Mouse (Mus musculus) heart, embryonic 11.5 days (tissue): ENCODE data around the gene Slc4a2. TPM values are rescaled to one million over a fixed set of nuclear protein-coding genes. Genes with fewer than 3 reads are reported as not detected.

Source experiments
- ATAC-seq: fragments of 200-750 bp; cut with Nextera tagmentation; replicated peaks from 2 replicates; pipeline ENCODE4 v1.8.0; 2017; ENCODE audit warnings: moderate library complexity; ENCODE audit not compliant: insufficient number of reproducible peaks, low FRiP score, low TSS enrichment
- H3K27ac ChIP-seq: fragments of 300-500 bp; sonication (generic); 2 replicates; pipeline ENCODE4 v1.5.1; 2014; ENCODE audit warnings: mild to moderate bottlenecking, low read depth, low read length
- H3K27me3 ChIP-seq: fragments of 300-500 bp; sonication (generic); 2 replicates; pipeline ENCODE4 v1.6.1; 2014; ENCODE audit warnings: mild to moderate bottlenecking, low read length, mixed read lengths; ENCODE audit not compliant: control insufficient read depth, insufficient read depth
- H3K36me3 ChIP-seq: fragments of 300-500 bp; sonication (generic); 2 replicates; pipeline ENCODE4 v1.6.1; 2014; ENCODE audit warnings: mild to moderate bottlenecking, low read length, moderate library complexity, mixed read lengths; ENCODE audit not compliant: control insufficient read depth, insufficient read depth
- H3K4me1 ChIP-seq: fragments of 300-500 bp; sonication (generic); 2 replicates; pipeline ENCODE4 v1.6.1; 2014; ENCODE audit warnings: low read length; ENCODE audit not compliant: control insufficient read depth, insufficient read depth
- H3K4me2 ChIP-seq: fragments of 300-500 bp; sonication (generic); 2 replicates; pipeline ENCODE4 v1.6.1; 2014; ENCODE audit warnings: mild to moderate bottlenecking, moderate library complexity
- H3K4me3 ChIP-seq: fragments of 300-500 bp; sonication (generic); 2 replicates; pipeline ENCODE4 v1.5.1; 2014; ENCODE audit warnings: low read depth, low read length
- H3K9ac ChIP-seq: fragments of 300-500 bp; sonication (generic); 2 replicates; pipeline ENCODE4 v1.6.1; 2014; ENCODE audit warnings: mild to moderate bottlenecking, low read depth, low read length, moderate library complexity
- H3K9me3 ChIP-seq: fragments of 300-500 bp; sonication (generic); replicated peaks from 2 replicates; pipeline ENCODE4 v1.6.1; 2016; ENCODE audit warnings: low read length; ENCODE audit not compliant: control insufficient read depth
- WGBS: fragments of 180-500 bp; shearing (Covaris S2); extraction: QIAGEN DNeasy Blood & Tissue Kit; methylation state at CpG from one replicate; pipeline ENCODE4 v1.1.7; 2014; ENCODE audit not compliant: insufficient replicate concordance; 5-methylcytosine and 5-hydroxymethylcytosine counted together
- polyA plus RNA-seq: library from polyadenylated mRNA; unstranded; fragments of >200 nt; fragmentation: Nextera tagmentation; extraction: Ambion mirVana; gene quantifications from 2 replicates; pipeline ENCODE4 v1.2.1, GENCODE M21; 2014

The Slc4a2 gene
- polyA plus RNA-seq, 1 experiment from 2014 or later, result 17.9 TPM

GRCm38 (mm10) chr5:24400911-24401605, 22.6 kb upstream of the Slc4a2 start:
- no peak overlapping the region for H3K4me3 ChIP-seq
- WGBS, result 91% methylated on average over 5 of the region's 5 CpGs
- H3K9ac ChIP-seq, result no peak overlapping the region
- no peak overlapping the region for H3K27ac ChIP-seq
- peaks cover 2% of the 10 kb centered on the region for H3K36me3 ChIP-seq
- no peaks in the 10 kb centered on the region for H3K27me3 ChIP-seq
- H3K4me1 ChIP-seq, result no peaks in the 10 kb centered on the region
- no peaks in the 10 kb centered on the region for H3K9me3 ChIP-seq
- no peak overlapping the region for H3K4me2 ChIP-seq
- no peak for ATAC-seq

DNA sequence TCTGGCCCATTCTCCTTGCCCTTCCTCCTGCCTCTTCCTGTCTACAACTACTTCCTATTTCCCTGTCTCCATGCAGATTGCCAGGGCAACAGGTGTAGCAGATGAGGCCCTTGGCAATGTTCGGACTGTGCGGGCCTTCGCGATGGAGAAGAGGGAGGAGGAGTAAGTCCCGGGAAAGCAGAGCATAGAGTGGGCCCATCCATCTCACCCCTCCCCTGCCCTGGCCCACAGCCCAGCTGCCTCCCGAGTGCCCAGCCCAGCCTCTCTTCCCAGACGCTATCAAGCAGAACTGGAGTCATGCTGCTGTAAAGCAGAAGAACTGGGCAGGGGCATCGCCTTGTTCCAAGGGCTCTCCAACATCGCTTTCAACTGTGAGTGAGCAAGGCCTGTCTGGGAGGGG, 21.7 kb upstream of the Slc4a2 start:
- H3K27me3 ChIP-seq, result no peaks in the 10 kb centered on the region
- no peak overlapping the region for H3K4me2 ChIP-seq
- H3K36me3 ChIP-seq, result peaks cover 6% of the 10 kb centered on the region
- H3K4me3 ChIP-seq, result no peak overlapping the region
- H3K9me3 ChIP-seq, result no peaks in the 10 kb centered on the region
- 80% methylated on average over 9 of the region's 9 CpGs for WGBS
- no peaks in the 10 kb centered on the region for H3K4me1 ChIP-seq
- H3K9ac ChIP-seq, result no peak overlapping the region
- no peak overlapping the region for H3K27ac ChIP-seq
- ATAC-seq, result no peak

GRCm38 (mm10) chr5:24404594-24405360, 18.9 kb upstream of the Slc4a2 start:
- H3K4me3 ChIP-seq, result no peak overlapping the region
- WGBS, result 74% methylated on average over 6 of the region's 6 CpGs
- H3K9me3 ChIP-seq, result no peaks in the 10 kb centered on the region
- no peaks in the 10 kb centered on the region for H3K27me3 ChIP-seq
- H3K27ac ChIP-seq, result no peak overlapping the region
- H3K9ac ChIP-seq, result no peak overlapping the region
- H3K4me1 ChIP-seq, result no peaks in the 10 kb centered on the region
- H3K36me3 ChIP-seq, result peaks cover 6% of the 10 kb centered on the region
- no peak overlapping the region for H3K4me2 ChIP-seq
- ATAC-seq, result no peak

DNA sequence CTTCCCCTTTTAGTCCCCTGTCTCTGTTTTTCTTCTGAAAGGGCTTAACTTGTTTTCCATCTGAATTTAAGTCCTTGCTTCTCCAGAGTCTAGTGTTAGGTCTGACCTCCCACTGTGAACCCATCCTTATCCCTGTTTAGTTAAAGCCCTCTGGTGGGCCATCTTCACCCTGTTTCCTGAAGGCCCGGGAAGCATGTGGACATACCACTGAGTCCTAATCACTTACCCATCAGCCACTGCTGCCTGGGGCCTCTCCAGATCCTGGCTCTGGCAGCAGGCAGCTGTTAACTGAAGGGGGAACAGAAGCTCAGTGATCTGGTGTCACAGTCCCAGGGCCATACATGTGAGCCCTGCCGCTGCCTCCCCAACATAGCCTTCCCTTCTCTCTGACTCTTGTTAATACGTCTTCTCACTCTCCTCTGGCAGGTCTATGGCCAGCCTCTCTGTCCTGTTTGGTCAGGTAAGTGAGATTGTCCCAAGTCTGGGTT, 18.2 kb upstream of the Slc4a2 start:
- no peak overlapping the region for H3K27ac ChIP-seq
- H3K36me3 ChIP-seq, result peaks cover 6% of the 10 kb centered on the region
- no peak overlapping the region for H3K4me2 ChIP-seq
- H3K4me1 ChIP-seq, result no peaks in the 10 kb centered on the region
- no peaks in the 10 kb centered on the region for H3K27me3 ChIP-seq
- no peak overlapping the region for H3K9ac ChIP-seq
- 61% methylated on average over 3 of the region's 3 CpGs for WGBS
- no peak for ATAC-seq
- no peak overlapping the region for H3K4me3 ChIP-seq
- no peaks in the 10 kb centered on the region for H3K9me3 ChIP-seq

GRCm38 (mm10) chr5:24408651-24409050, 15.0 kb upstream of the Slc4a2 start:
- Histone ChIP-seq H3K27ac (no peak overlapping the region), H3K27me3 (peaks cover 3% of the 10 kb centered on the region), H3K36me3 (peaks cover 6% of the 10 kb centered on the region; the same call in 1 of the 2 replicates), H3K9ac (no peak overlapping the region), H3K4me1 (no peaks in the 10 kb centered on the region), H3K4me3 (no peak overlapping the region), H3K9me3 (no peaks in the 10 kb centered on the region), H3K4me2 (no peak overlapping the region)
- ATAC-seq, result no peak
- 92% methylated on average over 13 of the region's 13 CpGs for WGBS

DNA sequence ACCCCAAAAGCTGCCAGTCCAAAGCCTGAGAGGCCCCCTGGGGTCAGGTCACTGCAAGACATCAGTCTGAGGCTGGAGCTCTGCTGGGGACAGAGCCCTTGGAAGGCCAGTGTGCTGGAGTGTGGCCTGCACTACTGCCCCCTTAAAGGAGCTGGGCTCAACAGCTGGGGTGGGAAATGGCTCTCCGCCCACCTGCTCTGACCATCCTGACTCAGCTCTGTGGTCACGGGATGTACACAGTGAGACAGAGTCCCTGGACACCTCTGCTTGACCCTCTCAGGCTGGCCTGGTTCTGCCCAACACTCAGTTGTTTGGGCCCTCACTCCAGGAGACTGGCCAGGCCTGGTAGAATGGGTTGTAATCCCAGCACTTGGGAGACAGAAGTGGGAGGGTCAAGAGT, 14.2 kb upstream of the Slc4a2 start:
- peaks cover 6% of the 10 kb centered on the region; the same call in 1 of the 2 replicates for H3K36me3 ChIP-seq
- no peak for ATAC-seq
- H3K27ac ChIP-seq, result no peak overlapping the region
- H3K27me3 ChIP-seq, result peaks cover 11% of the 10 kb centered on the region
- H3K4me2 ChIP-seq, result no peak overlapping the region
- H3K4me1 ChIP-seq, result no peaks in the 10 kb centered on the region
- no peaks in the 10 kb centered on the region for H3K9me3 ChIP-seq
- H3K4me3 ChIP-seq, result no peak overlapping the region
- WGBS, result 69% methylated on average over 2 of the region's 2 CpGs
- H3K9ac ChIP-seq, result no peak overlapping the region

- no peak overlapping the region for H3K4me3 ChIP-seq
Observed at GRCm38 (mm10) chr5:24412063-24412462, 11.6 kb upstream of the Slc4a2 start.

GRCm38 (mm10) chr5:24413042-24413693, 10.5 kb upstream of the Slc4a2 start, which contains the start of gene Asic3:
TSS of gene Asic3 (plus strand) at chr5:24413392.
- Histone ChIP-seq H3K4me1 (0 out of 2 replicates have a peak, but pooled peaks cover 3% of the 10 kb centered on the region), H3K9me3 (no peaks in the 10 kb centered on the region), H3K36me3 (no peaks in the 10 kb centered on the region), H3K27ac (no peak within 1 kb of the TSS), H3K27me3 (peaks cover 14% of the 10 kb centered on the region), H3K9ac (no peak within 1 kb of the TSS), H3K4me2 (no peak within 1 kb of the TSS), H3K4me3 (no peak within 1 kb of the TSS)
- ATAC-seq, result no peak
- 39% methylated on average over 11 of the region's 11 CpGs for WGBS

More at GRCm38 (mm10) chr5:24412063-24412462, 11.6 kb upstream of the Slc4a2 start:
- 75% methylated on average over 2 of the region's 2 CpGs for WGBS
- H3K27ac ChIP-seq, result no peak overlapping the region
- no peak overlapping the region for H3K4me2 ChIP-seq
- no peaks in the 10 kb centered on the region for H3K36me3 ChIP-seq
- peaks cover 14% of the 10 kb centered on the region for H3K27me3 ChIP-seq
- H3K9me3 ChIP-seq, result no peaks in the 10 kb centered on the region
- 0 out of 2 replicates have a peak, but pooled peaks cover 3% of the 10 kb centered on the region for H3K4me1 ChIP-seq
- no peak for ATAC-seq
- H3K9ac ChIP-seq, result no peak overlapping the region
